Mouse (Mus musculus) forebrain, embryonic 15.5 days (tissue): ENCODE measurements around the gene Cklf. TPM values are rescaled to one million over a fixed set of nuclear protein-coding genes. Genes with fewer than 3 reads are reported as not detected.
"Not testable (repeated sequence)": the region's sequence is repeated elsewhere in the genome, so short reads cannot be mapped to it uniquely, and the experiment has no call there.

Experiments used
- ATAC-seq: fragments of 200-750 bp; cut with Nextera tagmentation; replicated peaks from 2 replicates; pipeline ENCODE4 v1.8.0; 2017; ENCODE audit warnings: mild to moderate bottlenecking, moderate TSS enrichment, moderate library complexity
- H3K27ac ChIP-seq: fragments of 300-500 bp; sonication (generic); replicated peaks from 2 replicates; pipeline ENCODE4 v1.5.1; 2015; ENCODE audit warnings: mild to moderate bottlenecking, inconsistent platforms
- H3K27me3 ChIP-seq: fragments of 300-500 bp; sonication (generic); 2 replicates; pipeline ENCODE4 v1.6.1; 2015; ENCODE audit warnings: inconsistent platforms
- H3K36me3 ChIP-seq: fragments of 300-500 bp; sonication (generic); 2 replicates; pipeline ENCODE4 v1.6.1; 2015; ENCODE audit warnings: mild to moderate bottlenecking, inconsistent platforms
- H3K4me1 ChIP-seq: fragments of 300-500 bp; sonication (generic); 2 replicates; pipeline ENCODE4 v1.6.1; 2015; ENCODE audit warnings: inconsistent platforms
- H3K4me2 ChIP-seq: fragments of 300-500 bp; sonication (generic); replicated peaks from 2 replicates; pipeline ENCODE4 v1.6.1; 2015; ENCODE audit warnings: mild to moderate bottlenecking, inconsistent platforms
- H3K4me3 ChIP-seq: fragments of 300-500 bp; sonication (generic); 2 replicates; pipeline ENCODE4 v1.5.1; 2015; ENCODE audit warnings: mild to moderate bottlenecking, inconsistent platforms
- H3K9ac ChIP-seq: fragments of 300-500 bp; sonication (generic); replicated peaks from 2 replicates; pipeline ENCODE4 v1.6.1; 2015; ENCODE audit warnings: mild to moderate bottlenecking, inconsistent platforms
- H3K9me3 ChIP-seq: fragments of 300-500 bp; sonication (generic); 2 replicates; pipeline ENCODE4 v1.6.1; 2016; ENCODE audit warnings: inconsistent platforms
- WGBS: fragments of 180-500 bp; shearing (Covaris S2); methylation state at CpG from one replicate; pipeline ENCODE4 v1.1.7; 2015; ENCODE audit warnings: mixed read lengths; 5-methylcytosine and 5-hydroxymethylcytosine counted together
- polyA plus RNA-seq: library from polyadenylated mRNA; unstranded; fragments of >200 nt; fragmentation: Nextera tagmentation; extraction: Ambion mirVana; gene quantifications from 2 replicates; pipeline ENCODE4 v1.2.1, GENCODE M21; 2015

The Cklf gene
- polyA plus RNA-seq, 1 experiment from 2014 or later = 31.9 TPM

DNA sequence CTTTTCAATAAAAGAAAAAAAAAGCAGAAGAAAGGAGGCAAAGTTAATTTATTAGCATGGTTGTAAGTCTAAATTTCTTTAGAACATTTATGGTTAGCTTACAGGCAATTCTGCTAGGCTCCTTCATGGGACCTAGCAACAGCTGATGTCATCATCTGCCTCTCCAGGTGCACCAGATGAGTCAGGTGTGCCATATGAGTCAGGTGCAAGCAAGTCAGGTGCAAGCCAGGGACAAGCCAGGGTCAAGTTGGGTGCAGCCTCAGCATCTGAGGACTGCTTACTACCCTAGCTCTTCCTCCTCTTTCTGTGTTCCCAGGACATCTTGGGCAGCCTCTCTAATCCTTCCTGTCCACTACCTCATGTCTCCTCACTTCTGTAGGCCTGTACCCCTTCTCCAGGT is 17.7 kb downstream of the Cklf start:
- H3K4me1 ChIP-seq = no peaks in the 10 kb centered on the region
- no peak overlapping the region for H3K27ac ChIP-seq
- no peak overlapping the region for H3K4me3 ChIP-seq
- peaks cover 10% of the 10 kb centered on the region; the same call in 1 of the 2 replicates for H3K36me3 ChIP-seq
- H3K9ac ChIP-seq = no peak overlapping the region
- H3K4me2 ChIP-seq = no peak overlapping the region
- H3K9me3 ChIP-seq = no peaks in the 10 kb centered on the region
- H3K27me3 ChIP-seq = no peaks in the 10 kb centered on the region
- ATAC-seq = no peak

- Histone ChIP-seq H3K4me3 (no peak overlapping the region), H3K4me1 (no peaks in the 10 kb centered on the region), H3K9me3 (no peaks in the 10 kb centered on the region), H3K36me3 (peaks cover 3% of the 10 kb centered on the region; the same call in 1 of the 2 replicates), H3K27me3 (no peaks in the 10 kb centered on the region), H3K4me2 (no peak overlapping the region), H3K9ac (no peak overlapping the region), H3K27ac (no peak overlapping the region)
- ATAC-seq = no peak
- WGBS = 86% methylated on average over 6 of the region's 6 CpGs
Measured at GRCm38 (mm10) chr8:104268937-104269440, 18.3 kb downstream of the Cklf start.

DNA sequence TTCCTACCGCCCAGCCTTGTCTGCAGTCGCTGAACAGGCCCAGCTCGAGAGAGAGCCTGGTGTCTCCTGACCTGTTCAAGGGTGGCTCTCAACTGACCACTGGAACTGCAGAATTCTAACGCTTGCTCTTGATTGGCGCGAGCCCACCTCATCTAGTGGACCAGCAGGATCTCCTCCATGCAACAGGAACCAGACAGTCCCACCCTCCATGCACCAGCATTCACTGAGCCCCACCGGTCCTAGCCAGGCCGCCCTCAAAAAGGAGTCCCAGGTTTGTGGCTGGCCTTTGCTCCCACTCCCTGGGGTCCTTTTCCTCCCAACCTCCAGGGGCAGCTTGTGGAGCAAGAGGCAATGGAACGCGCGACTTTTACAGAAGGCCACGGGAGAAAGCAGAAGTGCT is 42.4 kb downstream of the Cklf start, which contains the start of gene Cmtm2a:
TSS of gene Cmtm2a (minus strand) at position 101 of the 400 bp plus-strand sequence.
- H3K9me3 ChIP-seq, H3K9ac ChIP-seq, H3K27ac ChIP-seq, H3K36me3 ChIP-seq, H3K4me2 ChIP-seq, ATAC-seq, H3K4me3 ChIP-seq, H3K27me3 ChIP-seq, H3K4me1 ChIP-seq: not testable (repeated sequence)
- 89% methylated on average over 12 of the region's 12 CpGs for WGBS

- no peaks in the 10 kb centered on the region for H3K4me1 ChIP-seq
- no peaks in the 10 kb centered on the region for H3K27me3 ChIP-seq
- H3K4me2 ChIP-seq = no peak overlapping the region
- WGBS = 85% methylated on average over 1 of the region's 1 CpGs
- no peaks in the 10 kb centered on the region for H3K9me3 ChIP-seq
- H3K4me3 ChIP-seq = no peak overlapping the region
- H3K9ac ChIP-seq = no peak overlapping the region
- H3K36me3 ChIP-seq = no peaks in the 10 kb centered on the region
- H3K27ac ChIP-seq = no peak overlapping the region
- no peak for ATAC-seq
Measured at GRCm38 (mm10) chr8:104294396-104294795, 43.7 kb downstream of the Cklf start.

DNA sequence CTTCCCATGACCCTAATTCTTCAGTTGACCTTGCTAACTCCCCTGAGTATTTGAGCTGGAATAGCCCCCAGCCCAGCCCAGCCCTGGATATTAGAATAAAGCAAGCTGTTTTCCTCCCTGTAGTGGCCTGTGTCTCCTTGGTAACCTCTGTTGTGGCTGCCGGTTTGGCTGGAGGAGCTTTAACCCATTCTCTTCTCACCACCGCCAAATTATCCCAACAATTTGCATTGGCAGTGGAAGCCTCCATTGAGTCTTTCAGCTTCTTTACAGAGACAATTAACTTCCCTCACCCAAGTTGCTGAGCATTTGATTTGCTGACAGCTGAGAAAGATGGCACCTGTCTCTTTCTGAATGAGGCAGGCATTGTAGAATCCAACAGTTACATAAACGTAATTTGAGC is 50.9 kb downstream of the Cklf start:
- 0 out of 2 replicates have a peak overlapping the region, but pooled peaks have one; percentile 11 for H3K27ac ChIP-seq
- H3K27me3 ChIP-seq, H3K9me3 ChIP-seq, H3K9ac ChIP-seq, H3K4me3 ChIP-seq, H3K4me2 ChIP-seq, H3K36me3 ChIP-seq: not testable (repeated sequence)
- H3K4me1 ChIP-seq = peaks cover 14% of the 10 kb centered on the region
- ATAC-seq = peak; percentile 88
- WGBS = 0% methylated on average over 3 of the region's 3 CpGs

GRCm38 (mm10) chr8:104302536-104302935 is 51.9 kb downstream of the Cklf start:
- not testable (repeated sequence) for H3K4me2 ChIP-seq, H3K4me3 ChIP-seq, H3K9ac ChIP-seq, H3K27me3 ChIP-seq, H3K9me3 ChIP-seq, H3K27ac ChIP-seq, H3K36me3 ChIP-seq, ATAC-seq
- 95% methylated on average over 4 of the region's 4 CpGs for WGBS
- peaks cover 14% of the 10 kb centered on the region for H3K4me1 ChIP-seq

GRCm38 (mm10) chr8:104304962-104305361 is 54.3 kb downstream of the Cklf start:
- Histone ChIP-seq H3K9me3 (no peaks in the 10 kb centered on the region), H3K9ac (no peak overlapping the region), H3K36me3 (no peaks in the 10 kb centered on the region), H3K27me3 (no peaks in the 10 kb centered on the region), H3K4me2 (no peak overlapping the region), H3K27ac (no peak overlapping the region), H3K4me3 (no peak overlapping the region), H3K4me1 (peaks cover 14% of the 10 kb centered on the region)
- WGBS = 90% methylated on average over 11 of the region's 11 CpGs
- no peak for ATAC-seq

DNA sequence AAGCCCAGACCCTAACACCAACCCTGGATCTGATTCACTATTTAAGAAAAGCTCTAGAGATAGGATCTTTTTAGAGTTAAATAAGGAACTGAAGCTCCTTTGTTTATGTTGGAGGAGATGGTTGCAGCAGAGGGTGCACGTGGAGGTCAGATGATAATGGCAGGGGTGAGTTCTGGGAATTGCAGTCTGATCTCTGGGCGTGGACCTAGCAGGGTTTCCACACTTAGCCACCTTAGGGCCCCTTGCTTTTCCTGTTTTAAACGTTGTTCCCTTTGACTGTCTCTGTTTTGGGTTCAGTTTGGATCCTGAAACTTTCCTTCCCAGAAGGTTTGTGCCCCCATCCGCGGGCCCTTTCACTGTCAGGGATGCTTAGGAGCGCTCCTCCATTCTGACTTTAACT is 57.7 kb downstream of the Cklf start:
- H3K9me3 ChIP-seq, H3K36me3 ChIP-seq, H3K9ac ChIP-seq, H3K27ac ChIP-seq, ATAC-seq, H3K27me3 ChIP-seq, H3K4me1 ChIP-seq, H3K4me3 ChIP-seq, H3K4me2 ChIP-seq: not testable (repeated sequence)
- WGBS = 74% methylated on average over 6 of the region's 6 CpGs

- H3K4me2 ChIP-seq, ATAC-seq, H3K27me3 ChIP-seq, H3K9ac ChIP-seq, H3K4me3 ChIP-seq, H3K27ac ChIP-seq, H3K9me3 ChIP-seq, H3K36me3 ChIP-seq, H3K4me1 ChIP-seq: not testable (repeated sequence)
- 92% methylated on average over 36 of the region's 36 CpGs for WGBS
Measured at GRCm38 (mm10) chr8:104309441-104310155, 58.9 kb downstream of the Cklf start, which contains the start of the genes Gm45711 and Cmtm1. Gene Gm45711, minus strand, starts transcription at chr8:104310081. Gene Cmtm1, minus strand, starts transcription at chr8:104310145.

DNA sequence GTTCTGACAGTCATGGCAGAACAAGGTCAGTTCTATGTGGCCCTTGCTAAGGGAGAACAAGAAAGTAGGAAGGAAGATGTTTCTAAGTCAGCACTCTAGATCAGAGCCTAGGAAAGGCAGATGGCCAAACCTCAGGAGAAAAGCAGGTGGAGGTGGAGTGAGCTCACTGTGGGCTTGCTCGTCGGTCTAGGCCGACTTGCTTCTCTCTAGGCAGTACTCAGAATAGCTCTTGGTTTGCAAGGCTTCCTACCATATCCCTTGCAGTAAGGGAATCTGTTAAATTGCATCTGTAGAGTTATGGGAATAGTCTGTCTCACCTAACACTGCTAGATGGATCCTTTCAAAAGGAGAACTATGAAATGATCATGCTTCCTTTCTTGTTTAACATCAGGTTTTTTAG is 61.4 kb downstream of the Cklf start:
- not testable (repeated sequence) for H3K9ac ChIP-seq, H3K4me2 ChIP-seq, H3K36me3 ChIP-seq, H3K4me1 ChIP-seq, H3K27ac ChIP-seq, H3K9me3 ChIP-seq, ATAC-seq, H3K4me3 ChIP-seq, H3K27me3 ChIP-seq
- WGBS = 94% methylated on average over 3 of the region's 3 CpGs

DNA sequence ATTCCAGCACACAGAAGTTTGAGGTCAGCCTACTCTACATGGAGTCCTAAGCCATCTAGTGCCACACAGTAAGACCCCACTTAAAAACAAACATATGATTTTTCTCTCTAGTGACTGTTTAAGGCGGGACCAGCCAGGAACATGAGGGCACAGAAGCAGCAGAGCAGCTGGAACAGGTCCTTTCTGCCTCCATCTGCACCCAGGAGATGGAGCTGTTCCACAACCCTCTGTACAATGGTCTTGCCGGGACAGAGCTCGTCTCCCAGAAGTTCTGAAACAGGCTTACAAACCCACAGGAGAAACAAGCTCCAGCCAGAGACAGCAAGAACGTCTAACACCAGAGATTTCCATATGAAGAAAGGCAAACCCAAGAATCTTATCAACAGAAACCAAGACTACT is 62.6 kb downstream of the Cklf start:
- H3K36me3 ChIP-seq = no peaks in the 10 kb centered on the region
- H3K9me3 ChIP-seq = no peaks in the 10 kb centered on the region
- no peak overlapping the region for H3K4me2 ChIP-seq
- no peak overlapping the region for H3K27ac ChIP-seq
- H3K4me3 ChIP-seq = no peak overlapping the region
- no peaks in the 10 kb centered on the region for H3K4me1 ChIP-seq
- no peaks in the 10 kb centered on the region for H3K27me3 ChIP-seq
- no peak for ATAC-seq
- H3K9ac ChIP-seq = no peak overlapping the region
- WGBS = 70% methylated on average over 4 of the region's 4 CpGs
